Mouse (Mus musculus) midbrain, postnatal 0 days (tissue): ENCODE data around the gene Zfp276. TPM values are rescaled to one million over a fixed set of nuclear protein-coding genes. Genes with fewer than 3 reads are reported as not detected.

Source experiments
- ATAC-seq: fragments of 200-750 bp; cut with Nextera tagmentation; 2 replicates; pipeline ENCODE4 v1.8.0; 2017; ENCODE audit warnings: moderate number of reproducible peaks, mild to moderate bottlenecking, moderate TSS enrichment, moderate library complexity; ENCODE audit not compliant: low FRiP score
- DNase-seq: peaks from one replicate; pipeline ENCODE4 v3.0.0-alpha.2; 2015; ENCODE audit warnings: low spot score
- H3K27ac ChIP-seq: fragments of 300-500 bp; sonication (generic); 2 replicates; pipeline ENCODE4 v1.5.1; 2014; ENCODE audit warnings: low read depth, mild to moderate bottlenecking, low read length, mixed read lengths
- H3K27me3 ChIP-seq: fragments of 300-500 bp; sonication (generic); 2 replicates; pipeline ENCODE4 v1.6.1; 2014; ENCODE audit warnings: low read length, control low read depth, mixed read lengths; ENCODE audit not compliant: insufficient read depth
- H3K36me3 ChIP-seq: fragments of 300-500 bp; sonication (generic); 2 replicates; pipeline ENCODE4 v1.6.1; 2014; ENCODE audit warnings: low read length, control low read depth, mixed read lengths; ENCODE audit not compliant: insufficient read depth
- H3K4me1 ChIP-seq: fragments of 300-500 bp; sonication (generic); 2 replicates; pipeline ENCODE4 v1.6.1; 2014; ENCODE audit warnings: mild to moderate bottlenecking, control low read depth, antibody characterized with exemption, low read length, mixed read lengths; ENCODE audit not compliant: insufficient read depth
- H3K4me2 ChIP-seq: fragments of 300-500 bp; sonication (generic); 2 replicates; pipeline ENCODE4 v1.6.1; 2014; ENCODE audit warnings: low read depth, mild to moderate bottlenecking, low read length, mixed read lengths; ENCODE audit not compliant: poor library complexity, severe bottlenecking
- H3K4me3 ChIP-seq: fragments of 300-500 bp; sonication (generic); 2 replicates; pipeline ENCODE4 v1.5.1; 2014; ENCODE audit warnings: low read depth, mild to moderate bottlenecking, low read length, moderate library complexity
- H3K9ac ChIP-seq: fragments of 300-500 bp; sonication (generic); replicated peaks from 2 replicates; pipeline ENCODE4 v1.6.1; 2014; ENCODE audit warnings: mild to moderate bottlenecking, low read length, moderate library complexity, mixed read lengths; ENCODE audit not compliant: poor library complexity, severe bottlenecking
- H3K9me3 ChIP-seq: fragments of 300-500 bp; sonication (generic); 2 replicates; pipeline ENCODE4 v1.6.1; 2016; ENCODE audit warnings: low read length, control low read depth
- CTCF ChIP-seq: IDR thresholded peaks from 2 replicates; pipeline ENCODE4 v1.5.1; 2016; ENCODE audit warnings: antibody characterized with exemption, mild to moderate bottlenecking
- WGBS: fragments of 180-500 bp; shearing (Covaris S2); extraction: QIAGEN DNeasy Blood & Tissue Kit; methylation state at CpG from one replicate; pipeline ENCODE4 v1.1.7; 2014; 5-methylcytosine and 5-hydroxymethylcytosine counted together
- polyA plus RNA-seq: library from polyadenylated mRNA; unstranded; fragments of >200 nt; fragmentation: Nextera tagmentation; extraction: Ambion mirVana; gene quantifications from 2 replicates; pipeline ENCODE4 v1.2.1, GENCODE M21; 2015
- total RNA-seq: library from RNA; depleted of rRNA; stranded (reverse); fragments of >200 nt; gene quantifications from 2 replicates; pipeline ENCODE4 v1.2.3, GENCODE M21; 2014; rRNA removed

Gene Zfp276
- total and polyA plus RNA-seq, 2 experiments from 2014 or later = 15.4 to 37.9 TPM

DNA sequence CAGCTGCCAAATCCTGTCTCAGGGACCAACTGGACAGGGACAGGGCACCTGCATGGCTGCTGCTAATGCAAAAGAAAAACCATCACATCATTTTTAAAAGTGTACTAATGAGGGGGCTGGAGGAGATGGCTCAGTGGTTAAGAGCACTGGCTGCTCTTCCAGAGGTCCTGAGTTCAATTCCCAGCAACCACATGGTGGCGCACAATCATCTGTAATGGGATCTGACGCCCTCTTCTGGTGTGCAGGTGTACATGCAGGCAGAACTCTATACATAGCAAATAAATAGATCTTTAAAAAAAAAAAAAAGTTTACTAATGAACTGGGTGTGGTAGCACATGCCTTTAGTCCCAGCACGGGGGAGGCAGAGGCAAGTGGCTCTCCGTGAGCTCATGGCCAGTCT is 54.7 kb downstream of the Zfp276 start:
- no peaks in the 10 kb centered on the region for H3K9me3 ChIP-seq
- no peaks in the 10 kb centered on the region for H3K4me1 ChIP-seq
- WGBS = 69% methylated on average over 4 of the region's 4 CpGs
- H3K4me2 ChIP-seq = no peak overlapping the region
- TF ChIP-seq CTCF = peak; percentile 40
- no peak overlapping the region for H3K9ac ChIP-seq
- no peaks in the 10 kb centered on the region for H3K27me3 ChIP-seq
- ATAC-seq (no peak), DNase-seq (no peak)
- H3K4me3 ChIP-seq = no peak overlapping the region
- H3K36me3 ChIP-seq = no peaks in the 10 kb centered on the region
- H3K27ac ChIP-seq = no peak overlapping the region

DNA sequence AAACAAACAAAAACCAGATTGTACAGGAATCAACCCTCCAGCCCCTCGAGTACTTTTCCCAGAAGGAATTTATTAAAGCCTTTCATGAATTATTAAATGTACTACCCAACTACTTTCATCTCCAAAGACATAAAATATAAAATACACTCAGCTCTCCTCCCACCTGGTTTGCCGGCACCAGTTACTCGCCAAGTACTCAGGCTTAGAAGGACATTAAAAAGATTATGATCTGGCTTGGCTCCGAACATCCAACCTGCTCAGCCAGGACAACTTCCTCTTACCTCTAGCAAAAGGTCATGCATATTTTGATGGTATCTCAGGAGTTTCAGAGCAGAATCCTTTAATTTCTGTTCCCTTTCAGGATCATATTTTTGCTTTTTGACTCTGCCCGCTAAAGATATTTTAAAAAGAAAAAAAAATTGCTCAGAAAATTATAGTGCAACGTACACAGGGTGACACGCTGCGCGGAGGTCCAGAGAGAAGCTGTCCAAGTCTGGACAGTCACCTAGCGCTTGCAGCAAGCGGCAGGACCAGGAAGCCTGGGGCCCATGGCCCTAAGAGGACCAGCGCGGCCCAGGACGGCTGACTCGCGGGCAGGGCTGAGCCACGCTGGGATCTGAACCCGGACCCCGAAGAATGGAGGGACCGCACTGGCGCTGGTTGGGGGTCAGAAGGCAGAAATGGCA is 63.9 kb downstream of the Zfp276 start:
- H3K36me3 ChIP-seq = no peaks in the 10 kb centered on the region
- H3K4me1 ChIP-seq = no peaks in the 10 kb centered on the region
- WGBS = 6% methylated on average over 21 of the region's 21 CpGs
- H3K27me3 ChIP-seq = no peaks in the 10 kb centered on the region
- H3K27ac ChIP-seq = no peak overlapping the region
- TF ChIP-seq CTCF = no peak
- H3K9me3 ChIP-seq = no peaks in the 10 kb centered on the region
- H3K9ac ChIP-seq = no peak overlapping the region; the same call in 1 of the 2 replicates
- H3K4me3 ChIP-seq = peak overlapping the region; percentile 48
- peak overlapping the region; percentile 95 for H3K4me2 ChIP-seq
- peak; percentile 42; the same call in 1 of the 2 replicates for ATAC-seq
- no peak for DNase-seq

- WGBS = under 1% methylated on average over 24 of the region's 24 CpGs
Measured at GRCm38 (mm10) chr8:123318467-123318911, 64.5 kb downstream of the Zfp276 start, which contains the start of gene Fanca. Fanca (minus strand) TSS chr8:123318576.

More at GRCm38 (mm10) chr8:123318467-123318911, 64.5 kb downstream of the Zfp276 start, which contains the start of gene Fanca:
- peak; percentile 51 for TF ChIP-seq CTCF
- peak; percentile 96 for ATAC-seq
- Histone ChIP-seq H3K9me3 (no peaks in the 10 kb centered on the region), H3K4me2 (peak within 1 kb of the TSS; percentile 95), H3K9ac (no peak within 1 kb of the TSS; the same call in 1 of the 2 replicates), H3K27ac (no peak within 1 kb of the TSS), H3K4me3 (peak within 1 kb of the TSS; percentile 48), H3K4me1 (no peaks in the 10 kb centered on the region), H3K36me3 (no peaks in the 10 kb centered on the region), H3K27me3 (no peaks in the 10 kb centered on the region)
- DNase-seq = peak; percentile 94

Other genes with a start within 250 kb of the Zfp276 start
- gene Ankrd11, start 211.9 kb upstream of the Zfp276 start, total RNA-seq = 92.5 and 98.3 TPM in 2 replicates
- gene Ankrd11, start 211.9 kb upstream of the Zfp276 start, polyA plus RNA-seq = 62.2 and 78.7 TPM in 2 replicates
- 47.2 and 64.3 TPM in 2 replicates for gene Spg7, start 191.3 kb upstream of the Zfp276 start, total RNA-seq
- 50.1 and 51.3 TPM in 2 replicates for gene Spg7, start 191.3 kb upstream of the Zfp276 start, polyA plus RNA-seq
- gene Rpl13, start 151.8 kb upstream of the Zfp276 start, total RNA-seq = 2,117 and 2,785 TPM in 2 replicates
- 801 and 821 TPM in 2 replicates for gene Rpl13, start 151.8 kb upstream of the Zfp276 start, polyA plus RNA-seq
- 29.2 and 33.0 TPM in 2 replicates for gene Cpne7, start 136.8 kb upstream of the Zfp276 start, total RNA-seq
- 28.0 and 29.1 TPM in 2 replicates for gene Cpne7, start 136.8 kb upstream of the Zfp276 start, polyA plus RNA-seq
- 0.80 and 2.8 TPM in 2 replicates for gene Sult5a1, start 95.9 kb upstream of the Zfp276 start, total RNA-seq
- 1.1 and 2.2 TPM in 2 replicates for gene Sult5a1, start 95.9 kb upstream of the Zfp276 start, polyA plus RNA-seq
- gene Dpep1, start 68.0 kb upstream of the Zfp276 start, total RNA-seq = 0.38 and 0.60 TPM in 2 replicates
- 0.11 and 0.33 TPM in 2 replicates for gene Dpep1, start 68.0 kb upstream of the Zfp276 start, polyA plus RNA-seq
- gene Chmp1a, start 41.4 kb upstream of the Zfp276 start, total RNA-seq = 206 and 212 TPM in 2 replicates
- gene Chmp1a, start 41.4 kb upstream of the Zfp276 start, polyA plus RNA-seq = 221 and 236 TPM in 2 replicates
- gene Spata33, start 41.4 kb upstream of the Zfp276 start, total RNA-seq = 4.9 and 7.3 TPM in 2 replicates
- gene Spata33, start 41.4 kb upstream of the Zfp276 start, polyA plus RNA-seq = 9.2 and 9.3 TPM in 2 replicates
- 70.3 and 86.5 TPM in 2 replicates for gene Cdk10, start 29.4 kb upstream of the Zfp276 start, total RNA-seq
- 57.8 and 67.0 TPM in 2 replicates for gene Cdk10, start 29.4 kb upstream of the Zfp276 start, polyA plus RNA-seq
- 13.6 and 19.6 TPM in 2 replicates for gene Spata2l, start 18.0 kb upstream of the Zfp276 start, total RNA-seq
- gene Spata2l, start 18.0 kb upstream of the Zfp276 start, polyA plus RNA-seq = 14.3 and 16.8 TPM in 2 replicates
- gene Vps9d1, start 153 bp downstream of the Zfp276 start, total RNA-seq = 77.4 and 88.9 TPM in 2 replicates
- 66.1 and 70.7 TPM in 2 replicates for gene Vps9d1, start 153 bp downstream of the Zfp276 start, polyA plus RNA-seq
- gene Fanca, start 64.4 kb downstream of the Zfp276 start, total RNA-seq = 4.2 and 17.6 TPM in 2 replicates
- 3.0 and 3.3 TPM in 2 replicates for gene Fanca, start 64.4 kb downstream of the Zfp276 start, polyA plus RNA-seq
- gene Spire2, start 78.5 kb downstream of the Zfp276 start, total RNA-seq = 35.7 and 44.1 TPM in 2 replicates
- gene Spire2, start 78.5 kb downstream of the Zfp276 start, polyA plus RNA-seq = 28.0 and 28.2 TPM in 2 replicates
- 538 and 541 TPM in 2 replicates for gene Tcf25, start 119.6 kb downstream of the Zfp276 start, total RNA-seq
- 413 and 416 TPM in 2 replicates for gene Tcf25, start 119.6 kb downstream of the Zfp276 start, polyA plus RNA-seq
- gene Mc1r, start 152.9 kb downstream of the Zfp276 start, total RNA-seq = 0.22 TPM in 1 of 2 replicates, not detected in the other
- 0.09 TPM in 1 of 2 replicates, not detected in the other for gene Mc1r, start 152.9 kb downstream of the Zfp276 start, polyA plus RNA-seq
- 3,827 and 3,963 TPM in 2 replicates for gene Tubb3, start 157.2 kb downstream of the Zfp276 start, total RNA-seq
- 1,921 and 2,058 TPM in 2 replicates for gene Tubb3, start 157.2 kb downstream of the Zfp276 start, polyA plus RNA-seq
- 47.6 and 49.4 TPM in 2 replicates for gene Def8, start 169.3 kb downstream of the Zfp276 start, total RNA-seq
- gene Def8, start 169.3 kb downstream of the Zfp276 start, polyA plus RNA-seq = 36.4 and 39.4 TPM in 2 replicates
- 15.0 and 22.1 TPM in 2 replicates for gene Afg3l1, start 223.7 kb downstream of the Zfp276 start, total RNA-seq
- 40.8 and 43.5 TPM in 2 replicates for gene Afg3l1, start 223.7 kb downstream of the Zfp276 start, polyA plus RNA-seq